Mouse (Mus musculus) liver, embryonic 13.5 days (tissue): ENCODE data around the gene Pla2g4b. TPM values are rescaled to one million over a fixed set of nuclear protein-coding genes. Genes with fewer than 3 reads are reported as not detected.

Experiments
- ATAC-seq: fragments of 200-750 bp; cut with Nextera tagmentation; 2 replicates; pipeline ENCODE4 v1.8.0; 2017; ENCODE audit warnings: low read depth, mild to moderate bottlenecking, moderate number of reproducible peaks, moderate library complexity
- DNase-seq: peaks from one replicate; pipeline ENCODE4 v3.0.0; 2022
- H3K27ac ChIP-seq: fragments of 300-500 bp; sonication (generic); 2 replicates; pipeline ENCODE4 v1.5.1; 2015; ENCODE audit warnings: moderate library complexity, mild to moderate bottlenecking, inconsistent platforms
- H3K27me3 ChIP-seq: fragments of 300-500 bp; sonication (generic); 2 replicates; pipeline ENCODE4 v1.6.1; 2015; ENCODE audit warnings: mild to moderate bottlenecking, inconsistent platforms
- H3K36me3 ChIP-seq: fragments of 300-500 bp; sonication (generic); 2 replicates; pipeline ENCODE4 v1.6.1; 2015; ENCODE audit warnings: mild to moderate bottlenecking, inconsistent platforms
- H3K4me1 ChIP-seq: fragments of 300-500 bp; sonication (generic); replicated peaks from 2 replicates; pipeline ENCODE4 v1.6.1; 2015; ENCODE audit warnings: inconsistent platforms
- H3K4me2 ChIP-seq: fragments of 300-500 bp; sonication (generic); 2 replicates; pipeline ENCODE4 v1.6.1; 2015; ENCODE audit warnings: inconsistent platforms, mild to moderate bottlenecking, moderate library complexity
- H3K4me3 ChIP-seq: fragments of 300-500 bp; sonication (generic); replicated peaks from 2 replicates; pipeline ENCODE4 v1.5.1; 2015; ENCODE audit warnings: mild to moderate bottlenecking, inconsistent platforms
- H3K9ac ChIP-seq: fragments of 300-500 bp; sonication (generic); 2 replicates; pipeline ENCODE4 v1.6.1; 2015; ENCODE audit warnings: mild to moderate bottlenecking, inconsistent platforms
- H3K9me3 ChIP-seq: fragments of 300-500 bp; sonication (generic); replicated peaks from 2 replicates; pipeline ENCODE4 v1.6.1; 2016; ENCODE audit warnings: inconsistent platforms
- WGBS: fragments of 180-500 bp; shearing (Covaris S2); methylation state at CpG from one replicate; pipeline ENCODE4 v1.1.7; 2015; ENCODE audit not compliant: insufficient replicate concordance; 5-methylcytosine and 5-hydroxymethylcytosine counted together
- polyA plus RNA-seq: library from polyadenylated mRNA; unstranded; fragments of >200 nt; fragmentation: Nextera tagmentation; extraction: Ambion mirVana; gene quantifications from 2 replicates; pipeline ENCODE4 v1.2.1, GENCODE M21; 2015

Pla2g4b gene
- polyA plus RNA-seq, 1 experiment from 2014 or later = 0.14 TPM

- ATAC-seq (no peak), DNase-seq (no peak)
- H3K9ac ChIP-seq = no peak overlapping the region
- no peaks in the 10 kb centered on the region for H3K36me3 ChIP-seq
- no peak overlapping the region for H3K4me3 ChIP-seq
- 65% methylated on average over 9 of the region's 9 CpGs for WGBS
- H3K4me1 ChIP-seq = peaks cover 6% of the 10 kb centered on the region; the same call in 1 of the 2 replicates
- no peak overlapping the region for H3K4me2 ChIP-seq
- no peaks in the 10 kb centered on the region for H3K9me3 ChIP-seq
- H3K27me3 ChIP-seq = peaks cover 4% of the 10 kb centered on the region; the same call in 1 of the 2 replicates
- H3K27ac ChIP-seq = no peak overlapping the region
Measured at GRCm38 (mm10) chr2:120048173-120048572, 15.0 kb downstream of the Pla2g4b start.

GRCm38 (mm10) chr2:120049632-120050274 lies 16.5 kb downstream of the Pla2g4b start:
- Histone ChIP-seq H3K4me2 (no peak overlapping the region), H3K36me3 (no peaks in the 10 kb centered on the region), H3K4me3 (no peak overlapping the region), H3K9me3 (no peaks in the 10 kb centered on the region), H3K27ac (no peak overlapping the region), H3K27me3 (peaks cover 4% of the 10 kb centered on the region; the same call in 1 of the 2 replicates), H3K9ac (no peak overlapping the region), H3K4me1 (no peaks in the 10 kb centered on the region)
- no peak for DNase-seq
- no peak for ATAC-seq
- 55% methylated on average over 10 of the region's 10 CpGs for WGBS

GRCm38 (mm10) chr2:120051405-120051804 lies 18.2 kb downstream of the Pla2g4b start:
- H3K27me3 ChIP-seq = peaks cover 4% of the 10 kb centered on the region; the same call in 1 of the 2 replicates
- H3K4me1 ChIP-seq = no peaks in the 10 kb centered on the region
- DNase-seq = no peak
- H3K36me3 ChIP-seq = no peaks in the 10 kb centered on the region
- no peak overlapping the region for H3K4me2 ChIP-seq
- H3K27ac ChIP-seq = no peak overlapping the region
- no peak overlapping the region for H3K4me3 ChIP-seq
- WGBS = 56% methylated on average over 6 of the region's 6 CpGs
- no peak for ATAC-seq
- no peaks in the 10 kb centered on the region for H3K9me3 ChIP-seq
- H3K9ac ChIP-seq = no peak overlapping the region

- H3K4me2 ChIP-seq = no peak overlapping the region
- no peak overlapping the region for H3K27ac ChIP-seq
- H3K9ac ChIP-seq = no peak overlapping the region
- ATAC-seq = no peak
- DNase-seq = no peak
- H3K4me1 ChIP-seq = no peaks in the 10 kb centered on the region
- no peak overlapping the region for H3K4me3 ChIP-seq
- no peaks in the 10 kb centered on the region for H3K9me3 ChIP-seq
- no peaks in the 10 kb centered on the region for H3K36me3 ChIP-seq
- WGBS = 71% methylated on average over 12 of the region's 12 CpGs
- peaks cover 4% of the 10 kb centered on the region; the same call in 1 of the 2 replicates for H3K27me3 ChIP-seq
Measured at GRCm38 (mm10) chr2:120054771-120055552, 21.7 kb downstream of the Pla2g4b start.

GRCm38 (mm10) chr2:120055923-120056322 lies 22.7 kb downstream of the Pla2g4b start:
- DNase-seq (no peak), ATAC-seq (no peak)
- peaks cover 4% of the 10 kb centered on the region; the same call in 1 of the 2 replicates for H3K27me3 ChIP-seq
- no peak overlapping the region for H3K4me3 ChIP-seq
- WGBS = 70% methylated on average over 10 of the region's 10 CpGs
- H3K36me3 ChIP-seq = no peaks in the 10 kb centered on the region
- no peaks in the 10 kb centered on the region for H3K9me3 ChIP-seq
- no peak overlapping the region for H3K9ac ChIP-seq
- H3K4me1 ChIP-seq = no peaks in the 10 kb centered on the region
- no peak overlapping the region for H3K4me2 ChIP-seq
- no peak overlapping the region for H3K27ac ChIP-seq

- Histone ChIP-seq H3K27ac (no peak overlapping the region), H3K27me3 (peaks cover 4% of the 10 kb centered on the region; the same call in 1 of the 2 replicates), H3K9me3 (no peaks in the 10 kb centered on the region), H3K9ac (no peak overlapping the region), H3K4me2 (no peak overlapping the region), H3K4me1 (no peaks in the 10 kb centered on the region), H3K4me3 (no peak overlapping the region), H3K36me3 (no peaks in the 10 kb centered on the region)
- DNase-seq (no peak), ATAC-seq (no peak)
- 68% methylated on average over 4 of the region's 4 CpGs for WGBS
Measured at GRCm38 (mm10) chr2:120058818-120059217, 25.6 kb downstream of the Pla2g4b start.

GRCm38 (mm10) chr2:120059466-120059865 lies 26.2 kb downstream of the Pla2g4b start:
- DNase-seq (no peak), ATAC-seq (no peak)
- Histone ChIP-seq H3K4me1 (no peaks in the 10 kb centered on the region), H3K4me3 (no peak overlapping the region), H3K9me3 (no peaks in the 10 kb centered on the region), H3K4me2 (no peak overlapping the region), H3K27ac (no peak overlapping the region), H3K9ac (no peak overlapping the region), H3K27me3 (peaks cover 4% of the 10 kb centered on the region; the same call in 1 of the 2 replicates), H3K36me3 (no peaks in the 10 kb centered on the region)
- 57% methylated on average over 3 of the region's 3 CpGs for WGBS

GRCm38 (mm10) chr2:120060190-120060589 lies 27.0 kb downstream of the Pla2g4b start:
- H3K4me1 ChIP-seq = no peaks in the 10 kb centered on the region
- 54% methylated on average over 6 of the region's 6 CpGs for WGBS
- no peaks in the 10 kb centered on the region for H3K9me3 ChIP-seq
- DNase-seq (no peak), ATAC-seq (no peak)
- H3K4me2 ChIP-seq = no peak overlapping the region
- H3K9ac ChIP-seq = no peak overlapping the region
- H3K36me3 ChIP-seq = no peaks in the 10 kb centered on the region
- no peak overlapping the region for H3K4me3 ChIP-seq
- H3K27ac ChIP-seq = no peak overlapping the region
- peaks cover 4% of the 10 kb centered on the region; the same call in 1 of the 2 replicates for H3K27me3 ChIP-seq

GRCm38 (mm10) chr2:120060651-120061050 lies 27.4 kb downstream of the Pla2g4b start:
- Histone ChIP-seq H3K4me3 (no peak overlapping the region), H3K9ac (no peak overlapping the region), H3K27ac (no peak overlapping the region), H3K4me2 (no peak overlapping the region), H3K9me3 (no peaks in the 10 kb centered on the region), H3K4me1 (no peaks in the 10 kb centered on the region), H3K27me3 (peaks cover 4% of the 10 kb centered on the region; the same call in 1 of the 2 replicates), H3K36me3 (no peaks in the 10 kb centered on the region)
- DNase-seq (no peak), ATAC-seq (no peak)
- WGBS = 70% methylated on average over 9 of the region's 9 CpGs

GRCm38 (mm10) chr2:120062248-120062647 lies 29.0 kb downstream of the Pla2g4b start:
- H3K27ac ChIP-seq = no peak overlapping the region
- H3K4me2 ChIP-seq = no peak overlapping the region
- H3K27me3 ChIP-seq = peaks cover 4% of the 10 kb centered on the region; the same call in 1 of the 2 replicates
- ATAC-seq (no peak), DNase-seq (no peak)
- H3K36me3 ChIP-seq = no peaks in the 10 kb centered on the region
- H3K9me3 ChIP-seq = no peaks in the 10 kb centered on the region
- H3K4me1 ChIP-seq = no peaks in the 10 kb centered on the region
- no peak overlapping the region for H3K4me3 ChIP-seq
- WGBS = 69% methylated on average over 8 of the region's 8 CpGs
- H3K9ac ChIP-seq = no peak overlapping the region

- H3K27me3 ChIP-seq = no peaks in the 10 kb centered on the region
Measured at GRCm38 (mm10) chr2:120064639-120065038, 31.4 kb downstream of the Pla2g4b start.

More at GRCm38 (mm10) chr2:120064639-120065038, 31.4 kb downstream of the Pla2g4b start:
- Histone ChIP-seq H3K27ac (no peak overlapping the region), H3K36me3 (no peaks in the 10 kb centered on the region), H3K9ac (no peak overlapping the region), H3K4me2 (no peak overlapping the region), H3K4me1 (no peaks in the 10 kb centered on the region), H3K4me3 (no peak overlapping the region), H3K9me3 (no peaks in the 10 kb centered on the region)
- ATAC-seq (no peak), DNase-seq (no peak)
- 58% methylated on average over 6 of the region's 6 CpGs for WGBS
